Mouse (Mus musculus) CH12.LX (cell line): ENCODE measurements around the gene Ankrd36. TPM values are rescaled to one million over a fixed set of nuclear protein-coding genes. Genes with fewer than 3 reads are reported as not detected.

Experiments
- DNase-seq: peaks from one replicate; pipeline ENCODE4 v3.0.0-alpha.2; 2013; ENCODE audit errors: extremely low read depth
- H3K27ac ChIP-seq: 2 replicates; pipeline ENCODE4 v1.5.1; 2012; ENCODE audit warnings: low read depth, mild to moderate bottlenecking, control low read depth, moderate library complexity; ENCODE audit not compliant: insufficient read depth
- H3K27me3 ChIP-seq: replicated peaks from 2 replicates; pipeline ENCODE3; 2012; ENCODE audit warnings: inconsistent platforms
- H3K36me3 ChIP-seq, 2 experiments: replicated peaks in 1 of 2; 2 replicates each; pipeline versions ENCODE3 to v1.6.1; 2012; ENCODE audit warnings: inconsistent platforms in 1 of 2, low read length in 1 of 2, mild to moderate bottlenecking in 1 of 2, mixed read lengths in 1 of 2, moderate library complexity in 1 of 2; ENCODE audit not compliant: control insufficient read depth in 1 of 2, insufficient read depth in 1 of 2
- H3K4me1 ChIP-seq, 2 experiments: 2 replicates each; pipeline ENCODE4 v1.6.1; 2012; ENCODE audit warnings: inconsistent platforms in 1 of 2, moderate library complexity in 1 of 2; ENCODE audit not compliant: insufficient read depth in 2 of 2, control insufficient read depth in 1 of 2
- H3K4me2 ChIP-seq: 2 replicates; pipeline ENCODE4 v1.6.1; 2012; ENCODE audit warnings: low read depth, mild to moderate bottlenecking, control low read depth; ENCODE audit not compliant: poor library complexity, insufficient read depth, severe bottlenecking
- H3K4me3 ChIP-seq, 3 experiments: fragments of 150-350 bp in 1 of 3; sonication (generic) in 1 of 3; replicated peaks in 1 of 3; 2 replicates each; pipeline versions ENCODE3 to v1.5.1; 2011 to 2012; ENCODE audit warnings: low read depth in 2 of 3, low read length in 2 of 3, mild to moderate bottlenecking in 2 of 3, moderate library complexity in 2 of 3, control low read depth in 1 of 3, improper control_type of control experiment in 1 of 3, inconsistent platforms in 1 of 3, mixed read lengths in 1 of 3; ENCODE audit not compliant: poor library complexity in 1 of 3
- H3K79me2 ChIP-seq: replicated peaks from 2 replicates; pipeline ENCODE4 v1.6.1; 2012; ENCODE audit warnings: mild to moderate bottlenecking, moderate library complexity; ENCODE audit not compliant: control insufficient read depth, poor library complexity, insufficient read depth, severe bottlenecking; ENCODE audit errors: extremely low read depth
- H3K9ac ChIP-seq: 2 replicates; pipeline ENCODE4 v1.6.1; 2012; ENCODE audit warnings: low read depth, mild to moderate bottlenecking, control low read depth, moderate library complexity; ENCODE audit not compliant: insufficient read depth
- H3K9me3 ChIP-seq: replicated peaks from 2 replicates; pipeline ENCODE3; 2012; ENCODE audit warnings: low read length, inconsistent platforms, mixed read lengths
- BHLHE40 ChIP-seq: IDR thresholded peaks from 2 replicates; pipeline ENCODE4 v1.6.1; 2011; ENCODE audit warnings: mild to moderate bottlenecking, low read depth, low read length, improper control_type of control experiment
- CHD2 ChIP-seq: IDR thresholded peaks from 2 replicates; pipeline ENCODE4 v1.6.1; 2011; ENCODE audit warnings: low read length, improper control_type of control experiment
- EP300 ChIP-seq: IDR thresholded peaks from 2 replicates; pipeline ENCODE4 v1.6.1; 2011; ENCODE audit warnings: low read length, improper control_type of control experiment
- ETS1 ChIP-seq: conservative IDR thresholded peaks from 2 replicates; pipeline ENCODE4 v1.6.1; 2012; ENCODE audit warnings: low read depth, mild to moderate bottlenecking, inconsistent platforms, low read length, improper control_type of control experiment, moderate library complexity
- GABPA ChIP-seq: IDR thresholded peaks from 2 replicates; pipeline ENCODE4 v1.6.1; 2012; ENCODE audit warnings: low read depth, low read length, improper control_type of control experiment, inconsistent platforms; ENCODE audit not compliant: insufficient replicate concordance
- JUN ChIP-seq: IDR thresholded peaks from 2 replicates; pipeline ENCODE4 v1.6.1; 2011; ENCODE audit warnings: low read depth, mild to moderate bottlenecking, low read length, improper control_type of control experiment, moderate library complexity; ENCODE audit not compliant: insufficient read depth
- JUND ChIP-seq: conservative IDR thresholded peaks from 2 replicates; pipeline ENCODE4 v1.6.1; 2011; ENCODE audit warnings: low read depth, low read length, improper control_type of control experiment
- KAT2A ChIP-seq: IDR thresholded peaks from 2 replicates; pipeline ENCODE4 v1.6.1; 2012; ENCODE audit warnings: low read length, improper control_type of control experiment, inconsistent platforms; ENCODE audit not compliant: insufficient replicate concordance
- MAX ChIP-seq: IDR thresholded peaks from 2 replicates; pipeline ENCODE4 v1.6.1; 2011; ENCODE audit warnings: low read length, improper control_type of control experiment
- MAZ ChIP-seq: IDR thresholded peaks from 2 replicates; pipeline ENCODE4 v1.6.1; 2012; ENCODE audit warnings: low read depth, mild to moderate bottlenecking, inconsistent platforms, low read length, improper control_type of control experiment, moderate library complexity
- MEF2A ChIP-seq: IDR thresholded peaks from 2 replicates; pipeline ENCODE4 v1.6.1; 2014; ENCODE audit warnings: low read depth, mild to moderate bottlenecking, inconsistent platforms, low read length, improper control_type of control experiment, borderline replicate concordance
- MXI1 ChIP-seq: IDR thresholded peaks from 2 replicates; pipeline ENCODE4 v1.6.1; 2011; ENCODE audit warnings: mild to moderate bottlenecking, low read depth, low read length, improper control_type of control experiment
- NELFE ChIP-seq: IDR thresholded peaks from 2 replicates; pipeline ENCODE4 v1.6.1; 2011; ENCODE audit warnings: low read depth, low read length, improper control_type of control experiment
- NRF1 ChIP-seq: IDR thresholded peaks from 2 replicates; pipeline ENCODE4 v1.6.1; 2014; ENCODE audit warnings: low read depth, mild to moderate bottlenecking, inconsistent platforms, low read length, improper control_type of control experiment, moderate library complexity
- PAX5 ChIP-seq: IDR thresholded peaks from 2 replicates; pipeline ENCODE4 v1.6.1; 2012; ENCODE audit warnings: low read length, inconsistent platforms, mixed read lengths
- POLR2AphosphoS2 ChIP-seq: IDR thresholded peaks from 2 replicates; pipeline ENCODE4 v1.6.1; 2011; ENCODE audit warnings: low read depth, low read length, improper control_type of control experiment
- RAD21 ChIP-seq: IDR thresholded peaks from 2 replicates; pipeline ENCODE4 v1.6.1; 2011; ENCODE audit warnings: low read depth, mild to moderate bottlenecking, low read length, improper control_type of control experiment, moderate library complexity
- SIN3A ChIP-seq: IDR thresholded peaks from 2 replicates; pipeline ENCODE4 v1.6.1; 2012; ENCODE audit warnings: low read length, improper control_type of control experiment, inconsistent platforms
- SMC3 ChIP-seq: IDR thresholded peaks from 2 replicates; pipeline ENCODE4 v1.6.1; 2011; ENCODE audit warnings: low read depth, low read length, improper control_type of control experiment
- TCF12 ChIP-seq: IDR thresholded peaks from 2 replicates; pipeline ENCODE4 v1.6.1; 2014; ENCODE audit warnings: low read depth, mild to moderate bottlenecking, inconsistent platforms, low read length, improper control_type of control experiment
- UBTF ChIP-seq: IDR thresholded peaks from 2 replicates; pipeline ENCODE4 v1.6.1; 2012; ENCODE audit warnings: low read depth, mild to moderate bottlenecking, inconsistent platforms, low read length, improper control_type of control experiment, moderate library complexity
- USF1 ChIP-seq: IDR thresholded peaks from 2 replicates; pipeline ENCODE4 v1.6.1; 2014; ENCODE audit warnings: low read depth, mild to moderate bottlenecking, inconsistent platforms, low read length, improper control_type of control experiment
- USF2 ChIP-seq: conservative IDR thresholded peaks from 2 replicates; pipeline ENCODE4 v1.6.1; 2011; ENCODE audit warnings: low read depth, low read length, improper control_type of control experiment
- ZKSCAN1 ChIP-seq: IDR thresholded peaks from 2 replicates; pipeline ENCODE4 v1.6.1; 2012; ENCODE audit warnings: low read depth, inconsistent platforms, low read length, improper control_type of control experiment, borderline replicate concordance
- ZMIZ1 ChIP-seq: IDR thresholded peaks from 2 replicates; pipeline ENCODE4 v1.6.1; 2012; ENCODE audit warnings: low read depth, mild to moderate bottlenecking, inconsistent platforms, low read length, improper control_type of control experiment
- ZNF384 ChIP-seq: IDR thresholded peaks from 2 replicates; pipeline ENCODE4 v1.6.1; 2012; ENCODE audit warnings: low read depth, low read length, improper control_type of control experiment, inconsistent platforms
- dilution Hi-C: fragments of 300-500 bp; cut with MboI; formaldehyde crosslinking; loops from 2 replicates; pipeline ENCODE4 v1.14.3; 2020; ENCODE audit warnings: low sequenced_read_pairs; ENCODE audit not compliant: extremely low pct_unique_long_range_greater_than_20kb, extremely low pct_ligation_motif_present
- in situ Hi-C: fragments of 300-500 bp; cut with MboI; formaldehyde crosslinking; loops from 3 replicates; pipeline ENCODE4 v1.14.3; 2019; ENCODE audit warnings: low sequenced_read_pairs, low pct_ligation_motif_present, low pct_unique_long_range_greater_than_20kb, mixed read lengths
- polyA plus RNA-seq: library from polyadenylated mRNA; unstranded; fragments of >175 nt; gene quantifications from 2 replicates; pipeline ENCODE4 v1.2.1, GENCODE M21; 2012; ENCODE audit warnings: low read depth; ENCODE audit not compliant: insufficient read length
- total RNA-seq, 2 experiments: library from RNA; depleted of rRNA; stranded (reverse); fragments of 300-350 nt in 1 of 2; fragments of >200 nt in 1 of 2; gene quantifications; 2 replicates each; pipeline ENCODE4 v1.2.3; 2012 to 2014

Ankrd36 gene
- total and polyA plus RNA-seq, 3 experiments, result not detected

- TF ChIP-seq RAD21, result no peak
- TF ChIP-seq ETS1, result no peak
- TF ChIP-seq GABPA, result no peak
- TF ChIP-seq KAT2A, result 0 out of 2 replicates have a peak, but pooled peaks have one; percentile 35
- TF ChIP-seq MAX, result peak; percentile 53; the same call in 1 of the 2 replicates
- peak; percentile 39; the same call in 1 of the 2 replicates for TF ChIP-seq CHD2
- no peak for TF ChIP-seq SMC3
- no peak for TF ChIP-seq USF1
- no peak for TF ChIP-seq UBTF
- no peak for TF ChIP-seq NRF1
- TF ChIP-seq MEF2A, result no peak
- peak; percentile 17; the same call in 1 of the 2 replicates for TF ChIP-seq POLR2AphosphoS2
Measured at GRCm38 (mm10) chr11:5522798-5523415, 46.6 kb upstream of the Ankrd36 start (continued).

GRCm38 (mm10) chr11:5525418-5525817 is 44.1 kb upstream of the Ankrd36 start:
- peaks cover 58 to 82% of the 10 kb centered on the region in 2 experiments for H3K36me3 ChIP-seq

GRCm38 (mm10) chr11:5526573-5527439 is 42.7 kb upstream of the Ankrd36 start:
- Histone ChIP-seq H3K79me2 (peaks cover 32% of the 10 kb centered on the region), H3K36me3 (peaks cover 71 to 96% of the 10 kb centered on the region in 2 experiments), H3K9ac (no peak overlapping the region), H3K27ac (peak overlapping the region; percentile 60), H3K9me3 (no peaks in the 10 kb centered on the region), H3K4me3 (no peak overlapping the region), H3K4me2 (no peak overlapping the region), H3K27me3 (no peaks in the 10 kb centered on the region), H3K4me1 (peaks cover 15 to 55% of the 10 kb centered on the region in 2 experiments)
- no peak for DNase-seq
- dilution Hi-C loops, result no loop called here
- in situ Hi-C loops, result no loop called here
- peak; percentile 62; the same call in 1 of the 2 replicates for TF ChIP-seq SIN3A
- peak; percentile 52 for TF ChIP-seq CHD2
- TF ChIP-seq ZMIZ1, result peak; percentile 66
- TF ChIP-seq MXI1, result no peak
- no peak for TF ChIP-seq ZKSCAN1
- no peak for TF ChIP-seq NELFE
- no peak for TF ChIP-seq UBTF
- no peak for TF ChIP-seq PAX5
- no peak for TF ChIP-seq ZNF384
- no peak for TF ChIP-seq ETS1
- TF ChIP-seq SMC3, result no peak; the same call in 1 of the 2 replicates
- no peak for TF ChIP-seq TCF12
- TF ChIP-seq USF2, result no peak
- TF ChIP-seq JUND, result no peak
- TF ChIP-seq MAX, result no peak
- TF ChIP-seq MAZ, result no peak
- TF ChIP-seq BHLHE40, result no peak
- TF ChIP-seq EP300, result peak; percentile 49; the same call in 1 of the 2 replicates

More at GRCm38 (mm10) chr11:5525418-5525817, 44.1 kb upstream of the Ankrd36 start:
- peaks cover 15 to 55% of the 10 kb centered on the region in 2 experiments for H3K4me1 ChIP-seq
- H3K27me3 ChIP-seq, result no peaks in the 10 kb centered on the region
- H3K9me3 ChIP-seq, result no peaks in the 10 kb centered on the region
- TF ChIP-seq ZMIZ1, result peak; percentile 76
- no peak for TF ChIP-seq ETS1
- no peak for TF ChIP-seq ZKSCAN1
- no peak for TF ChIP-seq JUN
- H3K4me3 ChIP-seq, result no peak overlapping the region
- H3K4me2 ChIP-seq, result no peak overlapping the region
- peaks cover 42% of the 10 kb centered on the region for H3K79me2 ChIP-seq
- no peak overlapping the region for H3K9ac ChIP-seq
- no peak overlapping the region for H3K27ac ChIP-seq
- dilution Hi-C loops, result no loop called here
- DNase-seq, result no peak
- in situ Hi-C loops, result no loop called here
